Mouse (Mus musculus) myocyte (in vitro differentiated cells): Measurements from ENCODE around the gene Pphln1.

Experiments
- CEBPB ChIP-seq: IDR thresholded peaks from 2 replicates; pipeline ENCODE4 v1.6.1; 2011; ENCODE audit warnings: mild to moderate bottlenecking, moderate library complexity; ENCODE audit not compliant: poor library complexity, insufficient read depth, severe bottlenecking
- MAX ChIP-seq: IDR thresholded peaks from one replicate; pipeline ENCODE4 v1.6.1; 2011; ENCODE audit warnings: low read depth, mild to moderate bottlenecking, control low read depth
- POLR2A ChIP-seq: IDR thresholded peaks from one replicate; pipeline ENCODE4 v1.6.1; 2011; ENCODE audit warnings: low read depth, mild to moderate bottlenecking, control low read depth, moderate library complexity; ENCODE audit not compliant: insufficient read length
- POLR2AphosphoS2 ChIP-seq: IDR thresholded peaks from one replicate; pipeline ENCODE4 v1.6.1; 2011; ENCODE audit warnings: low read depth, control low read depth; ENCODE audit not compliant: insufficient read length
- TCF12 ChIP-seq: IDR thresholded peaks from one replicate; pipeline ENCODE4 v1.6.1; 2011; ENCODE audit warnings: mild to moderate bottlenecking, control low read depth; ENCODE audit not compliant: poor library complexity, insufficient read depth, severe bottlenecking
- USF1 ChIP-seq: IDR thresholded peaks from one replicate; pipeline ENCODE4 v1.6.1; 2011; ENCODE audit warnings: low read depth, mild to moderate bottlenecking, control low read depth, moderate library complexity

GRCm38 (mm10) chr15:93472089-93472488 is 73.9 kb downstream of the Pphln1 start:
- TF ChIP-seq POLR2AphosphoS2 (no peak), POLR2A (no peak), MAX (no peak), CEBPB (no peak), TCF12 (no peak), USF1 (no peak)
